Mouse (Mus musculus) megakaryocyte progenitor cell, adult 5-6 weeks (primary cell): ENCODE data around the gene Izumo1. TPM values are rescaled to one million over a fixed set of nuclear protein-coding genes. Genes with fewer than 3 reads are reported as not detected.
A peak's percentile ranks its signal among the peaks of the same experiment; 100 is the strongest.

ENCODE experiments used
- ATAC-seq: replicated peaks from 2 replicates; pipeline ENCODE4 v1.8.0; 2016; ENCODE audit warnings: mild to moderate bottlenecking, moderate TSS enrichment, inconsistent platforms; ENCODE audit not compliant: poor library complexity
- total RNA-seq, 2 experiments: library from RNA; stranded (forward) in 1 of 2; stranded (reverse) in 1 of 2; fragments of 157-497, 149-512 nt in 1 of 2; fragments of 200-1000 nt in 1 of 2; gene quantifications; 2 replicates each; pipeline versions ENCODE4 v1.2.3 to v1.2.4; 2015 to 2017

Gene Izumo1
- 0.32 TPM in 1 of 2 replicates, not detected in the other for total RNA-seq (2015)
- 0.24 TPM in 1 of 2 replicates, not detected in the other for total RNA-seq (2017)

DNA sequence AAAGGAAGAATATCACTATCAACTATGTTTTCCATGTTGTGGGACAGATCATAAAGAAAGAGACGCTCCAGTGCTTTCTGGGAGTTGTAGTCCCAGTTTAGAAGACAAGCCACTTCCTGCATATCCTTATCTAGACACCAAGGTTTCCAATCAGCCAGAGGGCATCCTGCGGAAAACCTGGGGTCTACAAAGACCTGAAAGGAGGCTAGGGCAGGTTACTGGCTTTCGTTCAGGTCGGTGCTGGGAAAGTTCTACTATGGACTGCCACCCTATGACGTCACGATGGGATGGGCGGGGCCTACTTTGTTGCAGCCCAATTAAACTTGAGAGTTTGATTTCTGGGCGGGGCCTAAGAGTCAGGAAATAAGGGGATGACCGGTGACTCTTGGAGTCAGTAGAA is at the start of gene Izumo1:
Gene Izumo1 (plus strand): TSS at position 369 of the 400 bp plus-strand sequence.
- peak; percentile 54; the same call in 1 of the 2 replicates for ATAC-seq

GRCm38 (mm10) chr7:45571966-45572365 is 49.6 kb upstream of the Izumo1 start:
- no peak for ATAC-seq

DNA sequence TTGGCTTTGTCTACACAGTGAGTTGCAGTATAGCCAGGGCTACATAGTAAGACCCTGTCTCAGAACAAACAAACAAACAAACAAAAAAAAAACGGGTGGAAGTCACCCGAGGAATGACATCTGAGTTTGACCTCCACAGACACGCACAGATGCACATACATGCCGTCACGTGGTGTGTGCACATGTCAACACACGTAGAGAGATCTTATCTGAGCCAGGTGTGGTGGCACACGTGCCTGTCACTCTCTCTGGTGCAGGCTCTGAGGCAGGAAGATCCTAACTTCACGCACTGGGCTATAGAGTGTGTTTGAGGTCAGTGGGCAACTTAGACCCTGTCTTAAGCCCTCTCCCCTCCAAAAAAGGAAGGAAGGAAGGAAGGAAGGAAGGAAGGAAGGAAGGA is 47.7 kb upstream of the Izumo1 start:
- ATAC-seq, result no peak

DNA sequence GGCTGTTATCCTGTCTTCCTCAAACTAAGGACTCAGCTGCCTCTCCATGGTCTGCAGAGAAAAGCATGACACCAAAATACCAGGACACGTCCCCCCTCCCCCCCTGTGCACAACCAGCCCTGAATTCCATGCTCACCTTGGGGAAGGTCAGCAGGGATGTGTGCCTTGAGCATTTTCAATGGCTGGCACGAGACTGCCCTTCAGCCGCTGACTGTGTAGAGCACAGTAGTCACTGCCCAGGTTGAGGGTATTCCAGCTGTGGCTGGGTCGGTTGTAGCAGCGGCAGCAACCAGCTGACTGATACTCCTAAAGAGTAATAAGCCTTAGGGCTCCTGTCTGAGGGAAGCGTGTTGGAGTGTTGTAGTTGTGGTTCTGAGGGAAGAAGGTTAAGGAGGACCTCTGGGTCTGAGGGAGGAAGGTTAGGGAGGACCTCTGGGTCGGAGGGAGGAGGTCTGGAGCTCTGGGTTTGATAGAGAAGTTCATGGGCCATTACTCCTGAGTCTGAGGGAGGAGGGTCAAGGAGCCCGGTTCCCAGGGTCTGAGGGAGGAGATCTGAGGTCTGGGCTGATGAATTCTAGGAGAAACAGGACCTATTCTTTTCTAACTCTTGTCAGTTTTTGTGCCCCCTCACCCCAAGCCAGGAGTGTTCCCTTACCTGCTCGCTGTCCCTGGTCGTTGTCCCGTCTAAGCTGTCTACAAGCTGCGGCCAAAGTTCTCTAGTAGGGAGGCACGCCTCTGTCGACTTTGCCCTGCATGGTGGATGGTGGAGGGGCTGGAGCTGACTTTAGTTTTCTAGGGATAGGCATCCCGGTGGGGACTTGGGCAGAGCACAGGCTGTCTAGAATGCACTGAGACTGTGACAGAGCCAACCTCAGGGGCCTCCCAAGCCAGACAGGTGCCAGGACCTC is 46.9 kb upstream of the Izumo1 start:
- ATAC-seq, result no peak

- ATAC-seq, result no peak
Observed at GRCm38 (mm10) chr7:45585923-45586322, 35.7 kb upstream of the Izumo1 start.

- ATAC-seq, result no peak
Observed at GRCm38 (mm10) chr7:45587631-45588592, 33.7 kb upstream of the Izumo1 start.

DNA sequence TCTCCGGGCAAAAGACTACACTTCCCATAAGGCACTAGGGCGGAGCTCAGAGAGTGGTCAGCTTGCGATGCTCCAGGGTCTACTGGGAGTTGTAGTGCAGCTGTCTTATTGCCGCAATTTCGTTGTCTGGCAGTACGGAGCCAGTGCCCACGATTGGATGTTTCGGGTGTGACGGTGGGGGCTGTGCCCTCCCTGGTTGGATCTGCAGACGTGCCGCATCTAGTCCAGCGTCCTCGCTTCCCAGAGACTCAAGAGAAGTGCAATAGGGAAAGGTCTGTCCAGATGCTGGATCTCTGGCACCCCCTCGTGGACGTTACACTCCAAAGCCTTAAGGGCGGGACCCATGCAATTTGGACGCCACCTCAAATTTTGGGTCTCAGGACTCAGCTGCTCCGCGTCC is 32.4 kb upstream of the Izumo1 start:
- ATAC-seq, result peak; percentile 91

- no peak for ATAC-seq
Observed at GRCm38 (mm10) chr7:45589898-45590297, 31.7 kb upstream of the Izumo1 start.

- no peak for ATAC-seq
Observed at GRCm38 (mm10) chr7:45590874-45591273, 30.7 kb upstream of the Izumo1 start.

GRCm38 (mm10) chr7:45591880-45592279 is 29.7 kb upstream of the Izumo1 start:
- no peak for ATAC-seq

GRCm38 (mm10) chr7:45593118-45593815 is 28.3 kb upstream of the Izumo1 start:
- peak; percentile 71 for ATAC-seq

GRCm38 (mm10) chr7:45595176-45595575 is 26.4 kb upstream of the Izumo1 start:
- ATAC-seq, result no peak

- ATAC-seq, result peak; percentile 24; the same call in 1 of the 2 replicates
Observed at GRCm38 (mm10) chr7:45596107-45596506, 25.5 kb upstream of the Izumo1 start.

DNA sequence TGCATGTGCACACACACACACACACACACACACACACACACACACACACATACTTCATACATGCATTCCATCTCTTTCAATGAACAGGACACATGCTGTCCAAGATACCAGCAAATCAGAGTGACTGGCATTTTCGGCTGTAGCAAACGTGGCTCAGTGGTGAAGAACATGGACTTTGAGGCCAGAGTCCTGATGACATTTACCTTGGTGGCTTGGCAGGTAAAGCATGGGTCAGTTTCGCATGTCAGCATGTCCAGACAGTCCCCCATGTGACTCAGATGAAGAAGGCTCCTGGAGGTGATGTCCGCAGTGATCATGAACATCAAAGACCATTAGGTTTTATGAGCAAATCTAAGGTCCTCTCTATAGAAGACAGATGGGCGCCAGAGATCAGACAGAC is 24.6 kb upstream of the Izumo1 start:
- no peak for ATAC-seq

DNA sequence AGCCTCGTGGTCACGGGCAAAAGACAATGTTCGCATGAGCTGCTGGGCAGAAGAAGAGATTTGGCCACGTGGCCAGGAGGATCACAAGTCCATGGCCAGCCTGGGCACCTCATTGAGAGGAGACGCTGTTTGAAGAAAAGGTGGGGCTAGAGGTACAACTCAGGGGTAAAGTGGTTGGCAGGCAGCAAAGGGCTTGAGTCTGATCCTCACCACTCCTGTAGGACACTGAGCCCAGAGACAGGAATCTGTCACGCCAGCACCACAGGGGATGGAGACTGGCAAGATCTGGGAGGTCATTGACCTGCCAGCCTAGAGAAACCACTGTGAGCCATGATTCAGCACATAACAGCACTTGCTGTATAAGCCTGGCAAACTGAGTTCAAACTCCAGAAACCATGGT is 24.1 kb upstream of the Izumo1 start:
- no peak for ATAC-seq

GRCm38 (mm10) chr7:45598960-45599879 is 22.4 kb upstream of the Izumo1 start:
- no peak for ATAC-seq

DNA sequence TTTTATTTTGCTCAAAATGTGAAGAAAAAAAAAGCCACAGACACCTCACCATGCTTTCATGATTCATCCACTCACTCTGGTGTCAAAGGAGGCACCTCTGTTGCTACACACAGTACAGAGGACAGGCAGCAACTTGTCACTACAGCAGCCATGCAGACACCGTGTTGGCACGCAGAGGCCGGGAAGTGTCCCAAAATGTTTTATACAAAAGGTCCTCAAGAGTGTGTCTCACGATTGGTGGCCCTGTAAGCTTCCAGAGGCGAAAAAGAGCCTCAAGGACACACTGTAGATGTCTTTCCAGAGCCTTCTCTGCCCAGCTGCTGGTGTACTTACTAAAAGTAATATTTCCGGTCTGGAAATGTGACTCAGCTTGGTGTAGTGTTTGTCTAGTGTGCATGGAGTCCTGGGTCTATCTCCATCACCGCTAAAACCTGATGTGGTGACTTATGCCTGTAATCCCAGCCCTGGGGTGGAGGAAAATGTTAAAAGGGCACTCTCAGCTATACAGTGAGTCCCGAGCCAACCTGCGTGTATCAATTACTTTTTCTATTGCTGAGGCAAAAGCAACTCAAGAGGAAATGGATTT is 15.8 kb upstream of the Izumo1 start:
- ATAC-seq, result no peak

DNA sequence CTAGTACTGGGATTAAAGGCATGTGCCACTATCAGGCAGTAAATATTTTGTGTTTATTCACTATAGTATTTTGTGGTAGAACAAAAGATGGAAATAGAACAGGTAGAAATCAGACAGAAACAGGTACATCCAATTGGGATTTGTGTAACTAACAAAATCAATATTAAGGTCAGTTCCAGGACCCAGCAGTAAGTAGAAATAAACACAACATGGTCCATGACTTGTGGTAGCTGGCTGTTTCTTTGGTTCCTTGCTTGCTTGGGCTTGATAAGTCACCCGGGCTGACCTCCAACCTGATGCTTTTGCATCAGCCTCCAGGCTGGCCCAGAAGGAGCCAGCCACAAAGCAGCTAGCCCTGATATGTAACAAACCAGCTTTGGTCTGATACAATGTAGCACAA is 12.1 kb upstream of the Izumo1 start:
- ATAC-seq, result no peak

- no peak for ATAC-seq
Observed at GRCm38 (mm10) chr7:45616277-45616676, 5.3 kb upstream of the Izumo1 start.
